Mouse (Mus musculus): ENCODE measurements around the gene Nat8f3. TPM values are rescaled to one million over a fixed set of nuclear protein-coding genes. Genes with fewer than 3 reads are reported as not detected.
"Not testable (repeated sequence)": the region's sequence is repeated elsewhere in the genome, so short reads cannot be mapped to it uniquely, and the experiment has no call there.

Gene Nat8f3
- under 1 TPM in 1 of 2 experiments, not detected in 1; 0.20 TPM for total RNA-seq (2021)
- long read RNA-seq, experiment 1, result 0 reads
- long read RNA-seq, experiment 2, result 0 reads

GRCm38 (mm10) chr6:85765532-85765931 lies at the start of gene Nat8f3:
Gene Nat8f3, minus strand, starts transcription at chr6:85765754.
- peak; percentile 22 to 72 for DNase-seq

GRCm38 (mm10) chr6:85813339-85813738 lies 47.8 kb upstream of the Nat8f3 start:
- DNase-seq, result no peak

GRCm38 (mm10) chr6:85810942-85811537 lies 45.5 kb upstream of the Nat8f3 start:
- peak in 1 of 2 experiments; percentile 12 for DNase-seq

- not testable (repeated sequence) for DNase-seq
Observed at GRCm38 (mm10) chr6:85810514-85810913, 45.0 kb upstream of the Nat8f3 start.

GRCm38 (mm10) chr6:85809784-85810183 lies 44.2 kb upstream of the Nat8f3 start:
- not testable (repeated sequence) for DNase-seq

GRCm38 (mm10) chr6:85803180-85803579 lies 37.6 kb upstream of the Nat8f3 start:
- peak; percentile 49 to 58 for DNase-seq

- DNase-seq, result not testable (repeated sequence)
Observed at GRCm38 (mm10) chr6:85763127-85764070, 2.2 kb downstream of the Nat8f3 start.

- not testable (repeated sequence) for DNase-seq
Observed at GRCm38 (mm10) chr6:85762678-85763077, 2.9 kb downstream of the Nat8f3 start.

GRCm38 (mm10) chr6:85755705-85756249 lies 9.8 kb downstream of the Nat8f3 start:
- DNase-seq, result peak; percentile 23 to 25

- peak; percentile 8 to 11 for DNase-seq
Observed at GRCm38 (mm10) chr6:85713105-85713504, 52.4 kb downstream of the Nat8f3 start, which contains the start of gene Nat8f7. Gene Nat8f7, minus strand, starts transcription at chr6:85713205.

- DNase-seq, result not testable (repeated sequence)
Observed at GRCm38 (mm10) chr6:85709607-85710006, 55.9 kb downstream of the Nat8f3 start.

- not testable (repeated sequence) for DNase-seq
Observed at GRCm38 (mm10) chr6:85709206-85709605, 56.3 kb downstream of the Nat8f3 start.

GRCm38 (mm10) chr6:85701943-85702342 lies 63.6 kb downstream of the Nat8f3 start:
- peak; percentile 68 to 76 for DNase-seq

Small RNA genes lying within 50 kb of the gene (microRNA-seq; reads per million reads assigned to microRNA genes)
- gene Gm27317, result 0 reads per million in 2 experiments
- gene Mir6375, result 0 reads per million in 2 experiments

Other genes with a start within 250 kb of the Nat8f3 start
- gene Alms1, start 178.2 kb downstream of the Nat8f3 start, total RNA-seq (2021), result 1 to 10 TPM; 1.8 to 2.2 TPM
- gene Nat8f7, start 52.5 kb downstream of the Nat8f3 start, total RNA-seq (2021), result under 1 TPM in 1 of 2 experiments, not detected in 1; 0.31 TPM
- not detected for gene Nat8f6, start 55.2 kb upstream of the Nat8f3 start, total RNA-seq (2021)
- gene Nat8f5, start 55.2 kb upstream of the Nat8f3 start, total RNA-seq (2021), result not detected
- gene Nat8, start 66.3 kb upstream of the Nat8f3 start, total RNA-seq (2021), result not detected
- under 1 TPM in 1 of 2 experiments, not detected in 1; 0.08 TPM for gene Nat8f2, start 103.4 kb upstream of the Nat8f3 start, total RNA-seq (2021)
- gene Nat8f4, start 139.1 kb upstream of the Nat8f3 start, total RNA-seq (2021), result 1 to 10 TPM in 1 of 2 experiments, under 1 TPM in 1; 0.97 to 1.1 TPM
- gene Tprkb, start 146.1 kb upstream of the Nat8f3 start, total RNA-seq (2021), result 10 to 100 TPM; 13.3 to 13.5 TPM
- gene Nat8f1, start 149.9 kb upstream of the Nat8f3 start, total RNA-seq (2021), result 1 to 10 TPM; 2.8 to 3.2 TPM
- gene Dusp11, start 195.9 kb upstream of the Nat8f3 start, total RNA-seq (2021), result 10 to 100 TPM; 29.3 to 38.4 TPM

Data from heart, adult 18-20 months (tissue).